Mouse (Mus musculus): ENCODE results near the gene Nptn. TPM values are rescaled to one million over a fixed set of nuclear protein-coding genes. Genes with fewer than 3 reads are reported as not detected.
"Not testable (repeated sequence)": the region's sequence is repeated elsewhere in the genome, so short reads cannot be mapped to it uniquely, and the experiment has no call there.

Gene Nptn
- polyA plus RNA-seq, 1 experiment from 2014 or later, result 99.1 TPM

DNA sequence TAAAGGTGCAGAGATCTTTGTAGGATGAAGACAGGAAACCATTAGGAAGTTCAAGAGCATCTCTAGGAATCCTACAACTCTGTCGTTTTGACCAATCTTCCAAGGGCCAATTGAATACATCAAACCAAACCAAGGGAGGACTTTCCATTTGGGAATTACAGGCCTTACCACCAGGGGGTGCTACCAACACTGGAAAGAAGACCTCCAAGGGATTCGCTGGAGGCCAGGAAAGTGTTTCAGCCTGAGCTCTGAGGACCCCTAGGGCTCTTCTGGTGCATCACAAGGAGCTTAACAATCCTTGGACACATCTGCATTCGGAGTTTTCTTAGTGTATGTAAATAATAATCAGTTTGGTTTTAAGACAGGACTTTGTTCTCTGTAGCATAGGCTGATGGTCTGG, 3.4 kb upstream of the Nptn start:
- Histone ChIP-seq H3K9me3 (no peaks in the 10 kb centered on the region), H3K4me2 (replicated peaks) (no peak overlapping the region), H3K27me3 (no peaks in the 10 kb centered on the region), H3K4me1 (replicated peaks) (peaks cover 10% of the 10 kb centered on the region), H3K4me3 (replicated peaks) (no peak overlapping the region), H3K9ac (replicated peaks) (no peak overlapping the region), H3K27ac (no peak overlapping the region), H3K36me3 (no peaks in the 10 kb centered on the region)
- no peak for ATAC-seq
- 20% methylated on average over 3 of the region's 3 CpGs for WGBS

GRCm38 (mm10) chr9:58580453-58581195, 1.4 kb upstream of the Nptn start:
- H3K27me3 ChIP-seq; H3K4me3 ChIP-seq (replicated peaks); H3K4me2 ChIP-seq (replicated peaks); ATAC-seq; H3K27ac ChIP-seq; H3K9me3 ChIP-seq; H3K9ac ChIP-seq (replicated peaks); H3K36me3 ChIP-seq: not testable (repeated sequence)
- peaks cover 21% of the 10 kb centered on the region for H3K4me1 ChIP-seq (replicated peaks)
- 82% methylated on average over 10 of the region's 10 CpGs for WGBS

- peaks cover 21% of the 10 kb centered on the region for H3K4me1 ChIP-seq (replicated peaks)
- 36% methylated on average over 8 of the region's 8 CpGs for WGBS
- peak overlapping the region; percentile 91 for H3K4me3 ChIP-seq (replicated peaks)
- peak overlapping the region; percentile 63 for H3K9ac ChIP-seq (replicated peaks)
- H3K9me3 ChIP-seq, result no peaks in the 10 kb centered on the region
- ATAC-seq, result no peak
- no peaks in the 10 kb centered on the region for H3K27me3 ChIP-seq
- H3K4me2 ChIP-seq (replicated peaks), result peak overlapping the region; percentile 61
- H3K27ac ChIP-seq, result peak overlapping the region; percentile 78
- H3K36me3 ChIP-seq, result no peaks in the 10 kb centered on the region
These were observed 633 bp upstream of the Nptn start for GRCm38 (mm10) chr9:58581283-58581930.

- Histone ChIP-seq H3K4me2 (replicated peaks) (peak overlapping the region; percentile 80), H3K27me3 (no peaks in the 10 kb centered on the region), H3K9me3 (no peaks in the 10 kb centered on the region), H3K27ac (peak overlapping the region; percentile 99), H3K36me3 (no peaks in the 10 kb centered on the region), H3K9ac (replicated peaks) (peak overlapping the region; percentile 98), H3K4me1 (replicated peaks) (peaks cover 21% of the 10 kb centered on the region), H3K4me3 (replicated peaks) (peak overlapping the region; percentile 91)
- WGBS, result under 1% methylated on average over 42 of the region's 42 CpGs
- ATAC-seq, result no peak; the same call in 1 of the 2 replicates
These were observed 684 bp downstream of the Nptn start for GRCm38 (mm10) chr9:58582581-58583266.

DNA sequence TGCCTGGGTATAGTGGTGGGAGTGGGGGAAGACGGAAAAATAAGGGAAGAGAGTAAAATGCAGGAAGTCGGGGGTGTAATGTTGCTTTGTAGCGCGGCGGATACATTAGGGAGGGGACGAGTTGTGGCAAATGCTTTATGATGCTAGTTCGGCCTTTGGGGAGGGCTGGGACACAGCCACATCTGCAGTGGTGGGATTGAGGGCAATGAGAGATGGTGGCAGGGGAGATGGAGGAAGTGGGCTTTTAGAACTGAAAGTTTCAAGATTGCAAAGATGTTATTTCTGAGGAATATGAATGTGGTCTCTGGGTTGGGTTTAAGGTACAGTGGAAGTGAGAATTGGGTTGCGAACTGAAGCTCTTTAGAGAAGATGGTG, 1.2 kb downstream of the Nptn start:
- peak overlapping the region; percentile 80 for H3K4me2 ChIP-seq (replicated peaks)
- H3K9me3 ChIP-seq, result no peaks in the 10 kb centered on the region
- WGBS, result 1% methylated on average over 8 of the region's 8 CpGs
- H3K27me3 ChIP-seq, result no peaks in the 10 kb centered on the region
- H3K4me1 ChIP-seq (replicated peaks), result peaks cover 21% of the 10 kb centered on the region
- H3K4me3 ChIP-seq (replicated peaks), result peak overlapping the region; percentile 91
- H3K36me3 ChIP-seq, result no peaks in the 10 kb centered on the region
- H3K27ac ChIP-seq, result peak overlapping the region; percentile 99
- no peak for ATAC-seq
- peak overlapping the region; percentile 98 for H3K9ac ChIP-seq (replicated peaks)

- no peak overlapping the region for H3K4me2 ChIP-seq (replicated peaks)
- WGBS, result 84% methylated on average over 1 of the region's 1 CpGs
- H3K4me3 ChIP-seq (replicated peaks), result no peak overlapping the region
- peaks cover 21% of the 10 kb centered on the region for H3K4me1 ChIP-seq (replicated peaks)
- H3K9me3 ChIP-seq, result no peaks in the 10 kb centered on the region
- H3K27ac ChIP-seq, result no peak overlapping the region
- ATAC-seq, result no peak
- no peaks in the 10 kb centered on the region for H3K27me3 ChIP-seq
- no peak overlapping the region for H3K9ac ChIP-seq (replicated peaks)
- H3K36me3 ChIP-seq, result no peaks in the 10 kb centered on the region
These were observed 2.3 kb downstream of the Nptn start for GRCm38 (mm10) chr9:58584323-58584722.

DNA sequence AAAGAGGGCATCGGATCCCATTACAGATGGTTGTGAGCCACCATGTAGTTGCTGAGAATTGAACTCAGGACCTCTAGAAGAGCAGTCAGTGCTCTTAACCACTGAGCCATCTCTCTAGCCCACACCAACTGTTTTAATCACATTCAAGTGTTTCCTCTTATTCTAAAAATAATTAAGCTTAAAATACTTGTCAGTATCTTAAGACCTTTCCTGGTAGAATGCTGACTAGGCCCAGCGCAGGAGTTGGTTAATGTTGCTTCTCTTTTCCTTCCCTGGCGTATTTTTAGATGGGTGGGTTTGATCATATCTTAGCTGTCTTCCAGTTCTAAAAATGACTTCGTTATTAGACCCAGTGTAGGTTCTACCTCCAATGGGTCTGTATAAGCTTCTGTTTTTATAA, 6.6 kb downstream of the Nptn start:
- Histone ChIP-seq H3K4me2 (replicated peaks) (no peak overlapping the region), H3K9ac (replicated peaks) (no peak overlapping the region), H3K4me3 (replicated peaks) (no peak overlapping the region), H3K36me3 (no peaks in the 10 kb centered on the region), H3K27ac (no peak overlapping the region), H3K9me3 (no peaks in the 10 kb centered on the region), H3K27me3 (no peaks in the 10 kb centered on the region), H3K4me1 (replicated peaks) (peaks cover 11% of the 10 kb centered on the region)
- no peak for ATAC-seq
- WGBS, result 93% methylated on average over 4 of the region's 4 CpGs

GRCm38 (mm10) chr9:58595313-58595712, 13.3 kb downstream of the Nptn start:
- Histone ChIP-seq H3K4me3 (replicated peaks) (no peak overlapping the region), H3K4me1 (replicated peaks) (no peaks in the 10 kb centered on the region), H3K27me3 (no peaks in the 10 kb centered on the region), H3K4me2 (replicated peaks) (no peak overlapping the region), H3K27ac (no peak overlapping the region), H3K36me3 (no peaks in the 10 kb centered on the region), H3K9ac (replicated peaks) (no peak overlapping the region), H3K9me3 (no peaks in the 10 kb centered on the region)
- WGBS, result 93% methylated on average over 1 of the region's 1 CpGs
- ATAC-seq, result no peak

DNA sequence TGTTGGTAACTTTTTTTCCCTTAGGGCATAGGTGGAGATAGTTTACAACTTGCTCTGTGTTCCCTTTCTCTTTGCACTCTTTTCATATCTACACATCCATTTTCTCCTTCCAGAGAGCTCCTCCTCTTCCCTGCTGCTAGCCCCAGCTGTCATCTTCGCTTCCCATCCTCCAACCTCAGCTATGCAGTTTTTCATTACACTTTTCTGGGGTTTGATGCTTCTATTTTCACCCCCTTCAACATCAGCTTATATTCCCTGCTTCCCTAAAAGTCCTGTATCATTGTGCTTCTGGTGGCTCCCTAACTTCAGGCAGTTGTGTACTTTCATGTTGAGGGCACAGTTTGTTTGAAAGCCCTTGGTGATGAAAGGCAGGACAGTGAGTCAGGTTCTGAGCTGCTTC, 31.8 kb downstream of the Nptn start:
- no peak overlapping the region for H3K4me2 ChIP-seq (replicated peaks)
- WGBS, result 87% methylated on average over 1 of the region's 1 CpGs
- no peak overlapping the region for H3K27ac ChIP-seq
- H3K9ac ChIP-seq (replicated peaks), result no peak overlapping the region
- H3K4me3 ChIP-seq (replicated peaks), result no peak overlapping the region
- ATAC-seq, result no peak
- no peaks in the 10 kb centered on the region for H3K9me3 ChIP-seq
- H3K4me1 ChIP-seq (replicated peaks), result no peaks in the 10 kb centered on the region
- no peaks in the 10 kb centered on the region for H3K36me3 ChIP-seq
- H3K27me3 ChIP-seq, result no peaks in the 10 kb centered on the region

- Histone ChIP-seq H3K4me1 (replicated peaks) (no peaks in the 10 kb centered on the region), H3K9me3 (no peaks in the 10 kb centered on the region), H3K36me3 (no peaks in the 10 kb centered on the region), H3K4me2 (replicated peaks) (no peak overlapping the region), H3K9ac (replicated peaks) (no peak overlapping the region), H3K27me3 (no peaks in the 10 kb centered on the region), H3K4me3 (replicated peaks) (no peak overlapping the region), H3K27ac (no peak overlapping the region)
- 87% methylated on average over 3 of the region's 3 CpGs for WGBS
- ATAC-seq, result no peak
These were observed 33.3 kb downstream of the Nptn start for GRCm38 (mm10) chr9:58615064-58615938.

DNA sequence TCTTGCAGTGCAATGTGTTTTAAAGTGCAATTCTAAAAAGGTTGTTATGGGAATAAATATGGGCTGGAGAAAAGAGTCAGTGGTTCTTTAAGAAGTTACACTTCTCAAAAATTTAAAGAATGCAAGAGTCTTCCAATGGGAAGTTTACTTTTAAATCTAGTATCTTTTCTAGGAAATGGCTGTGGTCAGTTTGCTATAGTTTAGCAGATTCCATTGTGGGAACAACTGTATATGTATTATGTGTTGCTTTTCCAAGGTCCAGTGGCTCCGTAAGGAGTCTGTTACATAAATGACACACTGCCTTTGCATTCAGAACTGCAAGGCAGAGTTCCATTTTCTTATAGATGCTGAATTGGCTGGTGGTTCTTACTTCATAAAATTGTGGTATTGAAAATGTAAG, 41.0 kb downstream of the Nptn start:
- H3K9me3 ChIP-seq, result no peaks in the 10 kb centered on the region
- ATAC-seq, result no peak
- 98% methylated on average over 1 of the region's 1 CpGs for WGBS
- H3K9ac ChIP-seq (replicated peaks), result no peak overlapping the region
- H3K27ac ChIP-seq, result no peak overlapping the region
- H3K27me3 ChIP-seq, result no peaks in the 10 kb centered on the region
- H3K4me2 ChIP-seq (replicated peaks), result no peak overlapping the region
- peaks cover 5% of the 10 kb centered on the region for H3K36me3 ChIP-seq
- H3K4me3 ChIP-seq (replicated peaks), result no peak overlapping the region
- no peaks in the 10 kb centered on the region for H3K4me1 ChIP-seq (replicated peaks)

Measured in midbrain, embryonic 13.5 days (tissue).